Mouse (Mus musculus): ENCODE data around the gene Arhgap40.

GRCm38 (mm10) chr2:158546751-158547150, 34.2 kb downstream of the Arhgap40 start:
- peak; percentile 80 for TF ChIP-seq CTCF (IDR thresholded peaks at IDR 0.05; ENCODE audit: control insufficient read depth, insufficient read depth, low read length)
- no peak; the same call in 1 of the 2 replicates for TF ChIP-seq POLR2A (IDR thresholded peaks at IDR 0.05; ENCODE audit: borderline replicate concordance, control insufficient read depth, low read depth, low read length)

Data from bone marrow, adult 2 months (tissue).